Mouse (Mus musculus): ENCODE measurements around the gene Fli1. TPM values are rescaled to one million over a fixed set of nuclear protein-coding genes. Genes with fewer than 3 reads are reported as not detected.

Gene Fli1
- polyA plus RNA-seq, 1 experiment: not detected

GRCm38 (mm10) chr9:32509706-32510156 lies 32.9 kb downstream of the Fli1 start:
- no peak overlapping the region for H3ac ChIP-seq (ENCODE audit: control insufficient read depth, insufficient read length)
- H3K27me3 ChIP-seq (ENCODE audit: control insufficient read depth, insufficient read depth, insufficient read length): peaks cover 62% of the 10 kb centered on the region
- no peak overlapping the region for H3K4me3 ChIP-seq
- H3K36me3 ChIP-seq (ENCODE audit: control insufficient read depth, insufficient read depth): no peaks in the 10 kb centered on the region
- TF ChIP-seq E2F4 (IDR thresholded peaks at IDR 0.05; ENCODE audit: insufficient read depth) (no peak), MYOD1 (IDR thresholded peaks at IDR 0.05; ENCODE audit: control insufficient read depth in 1 of 3, insufficient read length in 2 of 3, low read depth in 2 of 3) (no peak), USF1 (IDR thresholded peaks at IDR 0.05; ENCODE audit: low read depth) (no peak), MAX (IDR thresholded peaks at IDR 0.05; ENCODE audit: low read depth) (no peak), POLR2A (IDR thresholded peaks at IDR 0.05; ENCODE audit: insufficient read length, low read depth) (no peak), TCF12 (IDR thresholded peaks at IDR 0.05; ENCODE audit: insufficient read depth, poor library complexity, severe bottlenecking) (no peak), SRF (IDR thresholded peaks at IDR 0.05; ENCODE audit: control insufficient read depth, insufficient read length, low read depth) (no peak), REST (IDR thresholded peaks at IDR 0.05; ENCODE audit: insufficient read depth, insufficient read length) (no peak), CEBPB (IDR thresholded peaks at IDR 0.05; ENCODE audit: insufficient read depth, poor library complexity, severe bottlenecking) (no peak), TCF3 (IDR thresholded peaks at IDR 0.05; ENCODE audit: insufficient read length, low read depth) (no peak), POLR2AphosphoS2 (IDR thresholded peaks at IDR 0.05; ENCODE audit: insufficient read length, low read depth) (no peak), MYOG (IDR thresholded peaks at IDR 0.05; ENCODE audit: control insufficient read depth in 1 of 3, insufficient read depth in 1 of 3, insufficient read length in 2 of 3, low read depth in 2 of 3) (no peak)
- no peak overlapping the region for H3K4me2 ChIP-seq (ENCODE audit: low read depth)
- no peaks in the 10 kb centered on the region for H3K79me2 ChIP-seq (ENCODE audit: control insufficient read depth, insufficient read depth)

- Histone ChIP-seq H3ac (ENCODE audit: control insufficient read depth, insufficient read length) (no peak overlapping the region), H3K36me3 (ENCODE audit: control insufficient read depth, insufficient read depth) (no peaks in the 10 kb centered on the region), H3K79me2 (ENCODE audit: control insufficient read depth, insufficient read depth) (no peaks in the 10 kb centered on the region), H3K4me2 (ENCODE audit: low read depth) (no peak overlapping the region), H3K27me3 (ENCODE audit: control insufficient read depth, insufficient read depth, insufficient read length) (peaks cover 62% of the 10 kb centered on the region), H3K4me3 (no peak overlapping the region)
- TF ChIP-seq USF1 (IDR thresholded peaks at IDR 0.05; ENCODE audit: low read depth) (no peak), POLR2AphosphoS2 (IDR thresholded peaks at IDR 0.05; ENCODE audit: insufficient read length, low read depth) (no peak), MAX (IDR thresholded peaks at IDR 0.05; ENCODE audit: low read depth) (no peak), E2F4 (IDR thresholded peaks at IDR 0.05; ENCODE audit: insufficient read depth) (no peak), SRF (IDR thresholded peaks at IDR 0.05; ENCODE audit: control insufficient read depth, insufficient read length, low read depth) (no peak), CEBPB (IDR thresholded peaks at IDR 0.05; ENCODE audit: insufficient read depth, poor library complexity, severe bottlenecking) (no peak), MYOD1 (IDR thresholded peaks at IDR 0.05; ENCODE audit: control insufficient read depth in 1 of 3, insufficient read length in 2 of 3, low read depth in 2 of 3) (no peak), TCF12 (IDR thresholded peaks at IDR 0.05; ENCODE audit: insufficient read depth, poor library complexity, severe bottlenecking) (no peak), POLR2A (IDR thresholded peaks at IDR 0.05; ENCODE audit: insufficient read length, low read depth) (no peak), TCF3 (IDR thresholded peaks at IDR 0.05; ENCODE audit: insufficient read length, low read depth) (no peak), MYOG (IDR thresholded peaks at IDR 0.05; ENCODE audit: control insufficient read depth in 1 of 3, insufficient read depth in 1 of 3, insufficient read length in 2 of 3, low read depth in 2 of 3) (no peak), REST (IDR thresholded peaks at IDR 0.05; ENCODE audit: insufficient read depth, insufficient read length) (no peak)
Measured at GRCm38 (mm10) chr9:32508648-32509047, 34.0 kb downstream of the Fli1 start.

GRCm38 (mm10) chr9:32508118-32508517 lies 34.5 kb downstream of the Fli1 start:
- Histone ChIP-seq H3K4me2 (ENCODE audit: low read depth) (no peak overlapping the region), H3ac (ENCODE audit: control insufficient read depth, insufficient read length) (no peak overlapping the region), H3K4me3 (no peak overlapping the region), H3K36me3 (ENCODE audit: control insufficient read depth, insufficient read depth) (no peaks in the 10 kb centered on the region), H3K79me2 (ENCODE audit: control insufficient read depth, insufficient read depth) (no peaks in the 10 kb centered on the region), H3K27me3 (ENCODE audit: control insufficient read depth, insufficient read depth, insufficient read length) (peaks cover 63% of the 10 kb centered on the region)
- TF ChIP-seq REST (IDR thresholded peaks at IDR 0.05; ENCODE audit: insufficient read depth, insufficient read length) (no peak), MYOG (IDR thresholded peaks at IDR 0.05; ENCODE audit: control insufficient read depth in 1 of 3, insufficient read depth in 1 of 3, insufficient read length in 2 of 3, low read depth in 2 of 3) (no peak), POLR2AphosphoS2 (IDR thresholded peaks at IDR 0.05; ENCODE audit: insufficient read length, low read depth) (no peak), MAX (IDR thresholded peaks at IDR 0.05; ENCODE audit: low read depth) (no peak), TCF12 (IDR thresholded peaks at IDR 0.05; ENCODE audit: insufficient read depth, poor library complexity, severe bottlenecking) (no peak), CEBPB (IDR thresholded peaks at IDR 0.05; ENCODE audit: insufficient read depth, poor library complexity, severe bottlenecking) (no peak), POLR2A (IDR thresholded peaks at IDR 0.05; ENCODE audit: insufficient read length, low read depth) (no peak), MYOD1 (IDR thresholded peaks at IDR 0.05; ENCODE audit: control insufficient read depth in 1 of 3, insufficient read length in 2 of 3, low read depth in 2 of 3) (no peak), USF1 (IDR thresholded peaks at IDR 0.05; ENCODE audit: low read depth) (no peak), E2F4 (IDR thresholded peaks at IDR 0.05; ENCODE audit: insufficient read depth) (no peak), SRF (IDR thresholded peaks at IDR 0.05; ENCODE audit: control insufficient read depth, insufficient read length, low read depth) (no peak), TCF3 (IDR thresholded peaks at IDR 0.05; ENCODE audit: insufficient read length, low read depth) (no peak)

- H3ac ChIP-seq (ENCODE audit: control insufficient read depth, insufficient read length): no peak overlapping the region
- H3K4me2 ChIP-seq (ENCODE audit: low read depth): no peak overlapping the region
- H3K27me3 ChIP-seq (ENCODE audit: control insufficient read depth, insufficient read depth, insufficient read length): peaks cover 59% of the 10 kb centered on the region
- no peak overlapping the region for H3K4me3 ChIP-seq
- TF ChIP-seq MYOD1 (IDR thresholded peaks at IDR 0.05; ENCODE audit: control insufficient read depth in 1 of 3, insufficient read length in 2 of 3, low read depth in 2 of 3): no peak
- no peak for TF ChIP-seq POLR2AphosphoS2 (IDR thresholded peaks at IDR 0.05; ENCODE audit: insufficient read length, low read depth)
- TF ChIP-seq MYOG (IDR thresholded peaks at IDR 0.05; ENCODE audit: control insufficient read depth in 1 of 3, insufficient read depth in 1 of 3, insufficient read length in 2 of 3, low read depth in 2 of 3): no peak
- TF ChIP-seq USF1 (IDR thresholded peaks at IDR 0.05; ENCODE audit: low read depth): no peak
- TF ChIP-seq REST (IDR thresholded peaks at IDR 0.05; ENCODE audit: insufficient read depth, insufficient read length): no peak
- TF ChIP-seq MAX (IDR thresholded peaks at IDR 0.05; ENCODE audit: low read depth): no peak
- no peak for TF ChIP-seq POLR2A (IDR thresholded peaks at IDR 0.05; ENCODE audit: insufficient read length, low read depth)
- TF ChIP-seq TCF3 (IDR thresholded peaks at IDR 0.05; ENCODE audit: insufficient read length, low read depth): no peak
- no peak for TF ChIP-seq CEBPB (IDR thresholded peaks at IDR 0.05; ENCODE audit: insufficient read depth, poor library complexity, severe bottlenecking)
- no peak for TF ChIP-seq SRF (IDR thresholded peaks at IDR 0.05; ENCODE audit: control insufficient read depth, insufficient read length, low read depth)
- TF ChIP-seq E2F4 (IDR thresholded peaks at IDR 0.05; ENCODE audit: insufficient read depth): no peak
- no peak for TF ChIP-seq TCF12 (IDR thresholded peaks at IDR 0.05; ENCODE audit: insufficient read depth, poor library complexity, severe bottlenecking)
- no peaks in the 10 kb centered on the region for H3K36me3 ChIP-seq (ENCODE audit: control insufficient read depth, insufficient read depth)
- no peaks in the 10 kb centered on the region for H3K79me2 ChIP-seq (ENCODE audit: control insufficient read depth, insufficient read depth)
Measured at GRCm38 (mm10) chr9:32506866-32507861, 35.5 kb downstream of the Fli1 start.

Measured in myocyte (in vitro differentiated cells).